Mouse (Mus musculus): ENCODE data around the gene BC025920.

Gene BC025920

DNA sequence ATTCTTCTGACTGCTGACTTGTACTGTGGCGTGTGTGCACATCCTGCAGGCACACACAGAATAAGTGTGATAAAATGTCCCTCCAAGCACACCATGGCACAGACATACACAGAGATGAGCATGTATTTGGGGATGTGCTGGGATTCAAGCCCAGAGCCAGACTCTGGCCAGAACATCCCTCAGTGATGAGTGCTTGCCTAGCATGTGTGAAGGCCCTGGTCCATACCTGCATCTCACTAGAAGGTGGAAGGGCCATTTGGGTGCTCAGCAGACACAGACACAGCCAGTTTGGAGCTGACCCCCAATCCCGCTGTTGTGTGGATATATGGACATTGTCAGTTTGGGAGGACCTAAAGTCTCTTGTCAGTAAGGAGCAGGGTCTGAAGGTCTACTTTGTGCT lies 35.5 kb downstream of the BC025920 start:
- ChIA-PET CTCF (interaction anchor here in 2 of 4 experiments (0.5 to 2.6 kb wide), 6 partner anchors 8 to 90 kb away, joined by 3 to 8 read pairs (median 4); no protein-coding TSS in a partner anchor), POLR2A (interaction anchor here in 2 of 4 experiments (0.5 to 6.3 kb wide), 7 partner anchors 9 to 240 kb away, joined by 3 to 64 read pairs (median 13); partner anchors contain the start of genes Ankrd24 (in 2 of the 2) and Sirt6 (in 2 of the 2))

DNA sequence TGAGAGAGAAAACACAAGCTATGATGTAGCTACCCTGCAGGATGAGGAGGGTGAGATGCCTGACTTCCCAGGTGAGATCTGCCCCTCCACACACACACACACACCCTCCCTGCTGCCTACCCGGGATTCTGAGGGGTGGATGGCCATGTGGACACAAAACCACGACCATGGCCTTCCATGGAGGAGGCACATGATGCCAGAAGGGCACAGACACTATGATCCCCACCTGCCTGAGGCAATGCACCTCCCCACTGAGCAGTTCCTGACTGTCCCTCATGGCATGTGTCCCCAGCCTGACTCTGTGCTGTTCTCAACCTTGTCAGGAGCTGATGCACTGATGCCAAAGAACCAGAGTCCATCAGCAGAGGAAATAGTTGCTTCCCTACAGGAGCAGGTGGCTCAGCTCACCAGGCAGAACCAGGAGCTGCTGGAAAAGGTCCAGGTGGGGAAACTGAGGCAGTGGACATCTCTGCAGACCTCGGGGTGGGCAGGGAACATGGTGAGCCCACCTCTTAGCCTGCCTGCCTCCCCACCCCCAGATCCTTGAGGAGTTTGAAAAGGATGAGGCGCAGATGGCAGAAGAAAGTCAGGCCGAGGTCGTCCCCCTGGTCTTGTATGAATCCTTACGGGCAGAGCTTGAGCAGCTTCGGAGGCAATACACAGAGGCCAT lies 36.0 kb downstream of the BC025920 start:
- POLR2A ChIA-PET, result interaction anchor here in 3 of 4 experiments (0.9 to 6.3 kb wide), 13 partner anchors 9 to 536 kb away, joined by 3 to 64 read pairs (median 9); partner anchors contain the start of genes Ankrd24 (in 2 of the 3) and Sirt6 (in 2 of the 3)
- CTCF ChIA-PET, result interaction anchor here in 2 of 4 experiments (0.5 to 2.6 kb wide), 6 partner anchors 8 to 91 kb away, joined by 3 to 8 read pairs (median 4); no protein-coding TSS in a partner anchor

DNA sequence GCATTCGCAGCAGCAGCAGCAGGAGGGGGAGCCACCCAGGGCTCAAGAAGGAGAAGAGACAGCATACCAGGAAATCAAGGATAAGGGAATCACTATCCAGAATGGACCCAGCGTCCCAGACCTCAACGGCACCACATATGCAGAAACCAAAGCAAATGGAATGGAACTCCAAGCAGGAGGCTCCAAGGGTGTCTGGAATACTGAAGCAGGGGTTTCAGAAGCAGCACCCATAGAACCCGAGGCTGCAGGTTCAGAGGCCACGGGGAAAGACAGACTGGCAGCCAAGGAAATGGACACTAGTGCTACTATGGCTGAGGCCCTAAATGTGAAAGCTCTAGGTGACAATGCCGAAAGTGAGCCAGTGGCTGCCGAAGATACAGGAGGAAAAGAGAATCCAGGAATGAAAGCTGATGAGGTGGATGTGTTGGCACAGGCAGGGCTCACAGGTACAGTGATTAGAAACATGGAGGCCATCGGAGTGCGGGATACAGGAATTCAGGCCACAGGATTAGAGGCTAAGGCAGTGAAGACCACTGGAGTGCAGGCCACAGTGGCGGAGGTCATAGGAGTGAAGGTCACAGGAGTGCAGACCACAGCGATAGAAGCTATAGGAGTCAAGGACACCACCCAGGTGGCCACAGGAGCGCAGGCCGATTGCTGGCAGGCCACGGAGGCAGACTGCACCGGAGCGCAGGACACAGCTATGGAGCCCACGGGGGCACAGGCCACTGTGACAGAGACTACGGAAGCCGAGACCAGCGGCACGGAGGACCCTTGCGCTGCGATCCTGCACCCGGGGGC lies 36.8 kb downstream of the BC025920 start:
- ChIA-PET CTCF (interaction anchor here in 2 of 4 experiments (0.9 to 2.5 kb wide), 10 partner anchors 9 to 140 kb away, joined by 3 to 8 read pairs (median 3); no protein-coding TSS in a partner anchor), POLR2A (interaction anchor here (0.5 to 6.3 kb wide), 49 partner anchors 7 to 1216 kb away, joined by 3 to 64 read pairs (median 4); partner anchors contain the start of genes Sirt6 (in 4 of the 4), Ankrd24 (in 3 of the 4), 1190007I07Rik (in 1 of the 4) and AU041133 (in 1 of the 4))

- ChIA-PET CTCF (interaction anchor here in 3 of 4 experiments (0.6 to 2.5 kb wide), 12 partner anchors 8 to 359 kb away, joined by 3 to 8 read pairs (median 3); no protein-coding TSS in a partner anchor), POLR2A (interaction anchor here (0.5 to 6.3 kb wide), 49 partner anchors 8 to 1215 kb away, joined by 3 to 64 read pairs (median 4); partner anchors contain the start of genes Sirt6 (in 4 of the 4), Ankrd24 (in 3 of the 4), 1190007I07Rik (in 1 of the 4) and AU041133 (in 1 of the 4))
These were observed 37.5 kb downstream of the BC025920 start for GRCm38 (mm10) chr10:81643449-81644055.

- CTCF ChIA-PET, result interaction anchor here in 3 of 4 experiments (0.6 to 2.5 kb wide), 11 partner anchors 11 to 1205 kb away, joined by 3 to 9 read pairs (median 4); no protein-coding TSS in a partner anchor
- POLR2A ChIA-PET, result interaction anchor here (0.7 to 6.3 kb wide), 37 partner anchors 8 to 1214 kb away, joined by 3 to 64 read pairs (median 5); partner anchors contain the start of genes Sirt6 (in 4 of the 4), Ankrd24 (in 3 of the 4), 1190007I07Rik (in 1 of the 4) and AU041133 (in 1 of the 4)
These were observed 38.1 kb downstream of the BC025920 start for GRCm38 (mm10) chr10:81644162-81644561.

GRCm38 (mm10) chr10:81644716-81645115 lies 38.6 kb downstream of the BC025920 start:
- ChIA-PET POLR2A (interaction anchor here in 2 of 4 experiments (1.5 to 6.3 kb wide), 11 partner anchors 8 to 404 kb away, joined by 5 to 64 read pairs (median 10); partner anchors contain the start of genes Ankrd24 (in 2 of the 2), Sirt6 (in 2 of the 2) and Zfp873 (in 1 of the 2)), CTCF (interaction anchor here in 3 of 4 experiments (0.7 to 1.5 kb wide), 5 partner anchors 11 to 1205 kb away, joined by 3 to 9 read pairs (median 4); no protein-coding TSS in a partner anchor)

GRCm38 (mm10) chr10:81645391-81645790 lies 39.3 kb downstream of the BC025920 start:
- ChIA-PET CTCF (interaction anchor here in 1 of 4 experiments (0.6 kb wide), 1 partner anchor 93 kb away, joined by 4 read pairs; no protein-coding TSS in a partner anchor), POLR2A (interaction anchor here in 2 of 4 experiments (2.8 to 6.3 kb wide), 5 partner anchors 12 to 74 kb away, joined by 10 to 64 read pairs (median 33); partner anchors contain the start of genes Ankrd24 (in 2 of the 2) and Sirt6 (in 2 of the 2))

DNA sequence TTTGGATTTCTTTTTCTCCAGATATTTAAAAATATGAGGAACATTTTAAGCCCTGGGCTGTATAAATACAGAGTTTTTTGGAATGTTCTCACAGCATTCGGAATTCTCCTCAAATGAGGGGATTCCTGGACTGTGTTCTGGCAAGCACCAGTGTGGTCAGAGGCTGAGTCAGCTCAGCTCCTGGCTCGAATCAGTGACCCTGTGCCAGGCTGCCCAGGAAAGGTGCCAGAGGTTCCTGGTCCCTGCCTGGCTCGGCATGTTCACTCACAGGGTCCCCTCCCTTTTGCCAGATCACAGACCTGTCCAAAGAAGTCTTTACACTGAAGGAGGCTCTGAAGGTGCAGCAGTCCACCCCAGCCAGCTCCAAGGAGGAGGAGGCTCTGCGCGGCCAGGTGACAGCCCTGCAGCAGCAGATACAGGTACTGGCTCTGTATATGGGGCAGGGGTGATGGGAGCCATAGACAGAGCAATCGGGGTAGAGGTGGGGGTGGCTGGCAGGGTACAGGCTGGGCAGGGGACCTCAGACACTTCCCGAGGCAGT lies 40.0 kb downstream of the BC025920 start:
- ChIA-PET POLR2A (interaction anchor here in 2 of 4 experiments (1.6 to 6.3 kb wide), 3 partner anchors 13 to 19 kb away, joined by 3 to 64 read pairs (median 54); partner anchors contain the start of genes Ankrd24 (in 1 of the 2) and Sirt6 (in 1 of the 2)), CTCF (no interaction called here)

DNA sequence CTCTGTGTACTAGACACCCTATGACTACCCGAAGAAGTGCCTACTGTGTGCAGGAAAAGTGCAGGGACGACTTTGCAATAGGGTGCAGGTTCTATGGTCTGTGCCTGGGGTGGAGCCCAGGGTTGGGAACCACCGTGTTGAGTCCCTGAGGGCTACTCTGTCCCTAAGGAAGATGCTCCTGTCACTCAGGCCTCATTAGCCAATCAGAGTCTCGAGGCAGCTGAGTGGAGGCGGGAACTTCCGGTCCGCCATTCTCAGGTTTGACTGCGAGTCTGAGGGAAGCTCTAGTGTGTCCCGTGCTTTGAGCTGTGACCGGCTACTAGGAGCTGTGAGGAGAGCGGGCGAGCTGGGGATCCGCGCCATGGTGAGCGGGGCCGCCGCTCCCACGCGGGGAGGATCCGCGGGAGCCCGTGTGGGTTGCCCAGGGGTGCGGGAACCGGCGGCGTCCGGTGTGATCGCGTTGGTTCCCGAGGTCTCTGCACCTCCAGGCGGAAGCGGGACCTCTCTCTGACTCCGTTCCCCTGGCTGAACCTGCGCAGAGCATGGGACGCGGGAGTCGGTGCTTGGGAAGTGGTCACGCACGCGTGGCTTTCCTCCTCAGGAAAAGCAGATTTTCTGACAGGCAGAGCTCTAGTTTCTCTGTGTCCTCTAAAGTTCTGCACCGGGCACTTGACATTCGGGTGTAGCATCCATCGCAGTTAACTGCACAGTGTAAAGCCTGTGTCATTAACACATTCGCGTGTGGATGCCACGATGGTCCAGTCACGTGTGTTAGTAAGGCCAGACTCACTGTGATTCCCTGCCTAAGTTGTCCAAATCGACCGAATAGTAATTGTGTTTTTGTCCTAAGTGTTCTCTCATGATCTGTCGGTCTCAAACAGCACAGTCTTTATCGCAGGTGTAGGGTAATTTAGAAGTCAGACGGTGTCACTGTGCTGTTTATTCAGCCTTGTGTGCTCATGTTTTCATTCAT lies 43.0 kb downstream of the BC025920 start, which contains the start of gene Gm10778:
Gene Gm10778 (plus strand): TSS at position 257 of the 973 bp plus-strand sequence.
- ChIA-PET CTCF (interaction anchor here in 1 of 4 experiments (0.6 kb wide), 1 partner anchor 79 kb away, joined by 3 read pairs; no protein-coding TSS in a partner anchor), POLR2A (interaction anchor here in 2 of 4 experiments (0.6 to 1.3 kb wide), 8 partner anchors 16 to 1768 kb away, joined by 3 to 7 read pairs (median 4); partner anchors contain the start of genes AU041133 (in 1 of the 2) and Zfp873 (in 1 of the 2))

GRCm38 (mm10) chr10:81655178-81655577 lies 49.1 kb downstream of the BC025920 start:
- ChIA-PET POLR2A (no interaction called here), CTCF (no interaction called here)

DNA sequence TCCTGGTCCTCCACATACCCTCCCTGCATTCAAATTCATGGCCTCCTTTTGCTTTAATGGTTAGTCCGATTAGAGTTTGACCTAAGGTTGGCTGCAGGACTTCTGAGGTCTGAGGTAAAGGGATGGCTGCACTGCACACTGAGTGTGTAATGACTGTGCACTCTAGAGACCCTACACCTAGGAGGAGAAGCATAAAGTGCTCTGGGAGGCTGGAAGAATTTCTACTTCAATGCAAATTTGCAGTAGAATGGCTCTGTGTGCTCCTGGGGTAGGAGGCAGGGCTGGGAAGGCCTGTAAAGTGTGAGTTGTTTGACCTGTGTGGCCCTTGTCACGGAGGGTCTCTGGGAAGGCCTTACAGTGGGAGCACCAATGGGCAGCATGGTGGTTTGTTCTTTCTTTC lies 50.1 kb downstream of the BC025920 start:
- CTCF ChIA-PET, result no interaction called here
- POLR2A ChIA-PET, result no interaction called here
